Mouse (Mus musculus): ENCODE measurements at regions not wholly inside any gene's neighbourhood (a gene's known extent, or its start where the extent isn't known, plus 50 kb on each side); places are given as distances from the start of the nearest gene placed in this dataset.

DNA sequence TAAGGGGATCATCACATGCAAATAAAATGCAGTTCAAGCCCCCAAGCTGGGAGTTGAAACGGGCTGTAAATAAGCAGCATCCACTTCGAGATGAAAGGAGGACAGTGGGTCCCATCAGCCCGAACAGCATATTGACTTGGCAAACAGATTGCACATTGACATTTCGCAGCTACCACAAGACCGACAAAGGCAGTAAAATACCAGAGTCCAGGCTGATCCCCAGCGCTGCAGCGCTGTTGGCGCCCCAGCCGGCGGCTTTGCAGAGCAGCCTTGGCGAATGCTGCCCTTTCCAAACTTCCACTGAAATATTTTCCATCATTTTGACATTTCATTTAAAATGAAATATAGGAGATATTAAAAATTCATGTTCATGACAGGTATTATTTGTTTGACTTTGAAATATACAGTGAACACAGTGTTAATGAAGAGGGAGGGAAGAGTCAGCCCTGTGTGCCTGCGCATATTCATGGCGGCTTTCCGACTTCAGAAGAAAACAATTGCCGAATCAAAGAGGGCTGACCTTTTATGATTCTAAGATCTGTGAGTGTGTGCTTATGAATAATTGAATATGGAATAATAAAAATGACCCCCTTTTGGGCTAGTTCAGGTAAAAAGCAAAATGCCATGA, 98.4 kb downstream of the Sqor start:
- DNase-seq: no peak

DNA sequence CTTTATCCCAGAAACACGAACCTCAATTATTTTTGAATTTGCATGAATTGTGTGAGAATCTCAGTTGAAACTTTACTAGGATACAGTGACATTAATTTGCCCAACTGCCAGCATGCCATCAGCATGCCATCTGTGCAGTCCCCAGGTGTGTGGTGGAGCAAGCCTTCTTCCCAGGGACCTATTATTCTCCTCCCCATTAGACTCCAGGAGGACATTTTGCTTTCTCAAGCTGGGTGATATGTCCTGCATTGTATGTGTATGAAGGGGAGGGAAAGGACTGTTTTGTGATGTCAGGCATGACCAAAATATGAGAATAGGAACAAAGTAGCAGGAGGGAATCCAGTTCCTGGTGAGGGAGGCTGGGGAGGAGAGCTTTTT, 98.9 kb downstream of the Sqor start:
- DNase-seq: no peak

DNA sequence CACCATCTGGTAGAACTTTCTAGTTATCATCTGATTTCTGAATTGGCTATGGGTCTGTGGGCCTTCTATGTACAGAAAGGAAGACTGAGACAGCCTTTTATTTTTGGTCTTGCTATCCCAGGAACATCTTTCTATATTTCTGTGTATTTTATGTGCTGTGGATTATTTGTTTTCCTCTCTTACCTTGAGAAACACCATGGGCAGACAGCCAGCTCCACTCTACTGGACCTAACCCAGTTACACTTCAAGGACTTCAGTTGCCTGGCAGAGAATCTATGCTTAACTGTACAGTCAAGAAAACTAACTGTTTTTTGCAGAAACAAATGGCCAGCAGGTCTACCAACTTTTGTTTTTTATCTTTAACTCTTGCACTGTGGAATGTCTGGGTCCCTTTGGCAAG, 122.1 kb downstream of the Sqor start:
- no peak for DNase-seq

DNA sequence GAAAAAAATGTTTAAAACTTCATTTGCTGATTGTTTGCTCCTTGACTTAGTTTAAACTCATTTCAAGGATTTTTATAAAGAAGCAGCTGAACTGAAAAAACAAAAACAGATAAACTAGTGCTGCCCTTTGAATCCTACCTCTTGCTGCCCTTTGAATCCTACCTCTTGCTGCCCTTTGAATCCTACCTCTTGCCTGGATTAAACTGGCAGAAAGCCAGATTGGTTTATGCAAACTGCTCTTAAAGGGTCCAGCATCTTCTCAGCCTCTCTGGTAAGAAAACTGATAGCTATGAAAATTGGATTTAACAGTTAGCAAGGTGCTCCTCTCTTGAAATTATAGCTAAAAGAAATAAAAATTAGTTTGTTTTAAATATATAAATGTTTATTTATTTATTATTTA, 122.5 kb downstream of the Sqor start:
- no peak for DNase-seq

DNA sequence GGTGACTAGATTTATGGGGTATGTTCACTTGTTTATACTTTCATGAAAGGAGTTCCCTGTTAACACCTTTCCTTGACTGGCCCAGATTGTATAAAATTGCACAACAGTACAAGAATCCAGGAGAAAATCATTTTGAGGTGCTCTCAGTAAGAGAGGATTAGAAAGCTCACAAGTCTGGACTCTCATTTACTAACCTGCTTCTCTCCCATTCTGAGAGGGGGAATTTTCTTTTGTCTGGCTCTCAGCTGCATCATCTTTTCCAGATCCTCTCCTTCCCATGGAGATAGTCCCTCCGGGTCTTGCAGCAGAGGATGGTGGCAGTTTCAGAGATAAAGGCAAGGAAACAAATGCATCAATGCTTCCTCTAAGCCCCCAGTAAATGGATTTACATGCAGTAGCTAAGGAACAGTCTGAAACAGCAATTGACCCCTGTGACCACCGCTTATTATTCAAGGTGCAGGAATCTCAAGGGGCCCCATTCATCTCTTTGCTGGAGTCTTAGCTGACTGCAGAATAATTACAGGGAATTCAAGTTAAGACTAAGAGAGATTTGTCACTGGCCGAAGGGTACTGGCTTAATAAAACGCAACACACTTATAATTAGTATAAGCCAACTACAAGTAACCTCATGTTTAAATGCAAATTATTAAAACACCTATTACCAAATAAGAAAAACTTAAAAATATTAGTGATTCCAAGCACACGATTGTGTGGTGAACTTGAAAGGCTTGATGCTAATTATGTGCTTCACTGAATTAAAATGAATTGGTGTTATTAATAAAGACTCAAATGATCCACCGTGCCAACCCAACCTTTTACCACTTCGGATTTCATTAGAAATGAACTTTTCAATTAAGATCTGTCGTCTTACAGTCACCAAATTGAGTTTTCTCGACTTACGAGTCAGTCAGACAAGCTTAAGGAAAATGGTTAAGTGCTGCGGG, 140.4 kb downstream of the Sqor start:
- no peak for DNase-seq

DNA sequence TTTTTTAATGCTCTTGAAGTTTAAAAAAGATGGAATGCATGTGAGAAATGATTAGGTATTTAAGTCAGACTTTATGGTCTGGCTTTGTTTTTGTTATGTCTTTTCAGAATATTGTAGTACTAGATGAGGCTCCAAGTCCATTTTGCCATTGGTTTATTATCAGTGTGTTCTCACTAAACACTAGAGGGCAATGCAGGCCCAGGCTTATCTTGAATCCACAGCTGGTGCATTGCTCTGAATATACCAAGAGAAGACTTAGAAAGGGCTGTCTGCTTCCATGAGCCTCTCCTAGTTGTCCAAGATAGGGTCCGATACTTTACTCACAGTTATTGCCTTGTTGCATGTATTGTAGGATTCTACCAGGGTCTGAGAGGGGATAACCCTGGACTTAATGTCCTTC, 151.7 kb downstream of the Sqor start:
- DNase-seq: no peak

DNA sequence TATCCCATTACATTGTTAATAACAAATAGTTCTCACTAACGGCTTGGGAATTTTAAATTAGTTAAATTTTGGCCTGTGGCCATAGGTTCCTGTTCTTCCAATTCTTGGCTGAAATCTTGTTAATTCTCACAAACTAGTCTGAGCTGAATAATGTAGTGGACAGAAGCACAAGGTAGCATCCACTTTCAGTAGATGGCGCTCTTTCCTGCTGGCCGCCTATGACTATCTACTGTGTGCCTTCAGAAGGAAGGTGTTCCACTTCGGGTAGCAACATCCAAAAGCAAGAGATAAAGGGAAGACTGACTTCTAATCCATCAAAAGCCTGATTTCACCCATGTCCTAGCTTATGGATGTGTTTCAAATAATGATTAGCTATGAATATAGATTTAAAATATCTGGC, 172.9 kb downstream of the Sqor start:
- peak; percentile 3 for DNase-seq

DNA sequence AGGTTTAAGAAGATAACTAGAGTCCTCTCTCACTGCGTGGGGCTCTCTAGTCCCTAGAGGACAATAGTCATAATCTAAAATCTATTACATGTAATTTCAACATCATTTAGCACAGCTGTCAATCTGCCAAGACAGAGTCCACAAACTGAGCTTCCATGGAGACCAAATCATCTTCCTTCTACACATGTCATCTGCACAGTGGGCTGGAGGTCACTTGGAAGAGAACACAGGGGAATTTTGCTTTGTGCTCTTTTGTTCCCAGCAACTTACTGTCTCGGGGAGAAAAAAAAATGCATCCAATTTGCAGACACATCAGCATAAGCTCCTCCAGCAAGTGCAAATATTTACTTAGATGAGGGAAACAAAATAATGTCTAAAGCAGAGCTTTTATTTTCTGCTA, 179.8 kb downstream of the Sqor start:
- peak; percentile 2 for DNase-seq

DNA sequence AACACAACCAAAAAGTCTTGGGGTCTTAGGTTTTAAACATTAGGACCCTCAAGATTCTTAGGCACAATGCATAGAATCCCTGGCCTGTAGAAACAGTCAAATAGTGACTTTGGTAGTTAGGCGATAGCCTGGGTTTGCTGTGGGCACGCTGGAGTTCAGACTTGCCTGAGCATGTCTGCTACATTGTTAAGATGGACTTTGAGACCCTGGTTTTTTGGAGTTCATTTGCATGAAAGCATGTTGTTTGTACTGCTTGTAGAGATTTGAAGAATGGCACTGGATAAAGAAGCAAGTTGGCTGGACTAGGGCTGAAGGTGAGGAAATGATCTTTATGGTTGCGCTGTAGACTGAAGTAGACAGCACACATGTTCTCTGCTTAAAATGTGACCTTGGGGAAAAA, 180.9 kb downstream of the Sqor start:
- no peak for DNase-seq

DNA sequence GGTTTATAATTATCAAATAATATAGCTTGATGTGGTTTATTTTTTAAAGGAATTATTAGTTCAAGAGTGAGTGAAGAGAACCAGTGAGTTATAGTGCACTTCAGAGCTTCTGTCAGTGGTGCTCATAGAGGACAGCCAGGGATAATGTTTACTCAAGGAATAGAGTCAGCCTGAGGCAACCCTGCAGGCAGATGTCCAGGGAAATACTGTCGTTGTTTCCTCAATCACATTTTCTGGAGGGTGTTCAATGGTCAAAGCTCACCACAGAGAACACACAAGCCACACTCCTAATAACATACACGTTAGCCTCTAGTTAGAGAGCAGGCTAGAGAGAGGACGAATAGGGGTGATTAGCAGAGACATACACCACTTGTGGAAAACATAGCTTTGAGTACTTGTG, 184.0 kb downstream of the Sqor start:
- no peak for DNase-seq

DNA sequence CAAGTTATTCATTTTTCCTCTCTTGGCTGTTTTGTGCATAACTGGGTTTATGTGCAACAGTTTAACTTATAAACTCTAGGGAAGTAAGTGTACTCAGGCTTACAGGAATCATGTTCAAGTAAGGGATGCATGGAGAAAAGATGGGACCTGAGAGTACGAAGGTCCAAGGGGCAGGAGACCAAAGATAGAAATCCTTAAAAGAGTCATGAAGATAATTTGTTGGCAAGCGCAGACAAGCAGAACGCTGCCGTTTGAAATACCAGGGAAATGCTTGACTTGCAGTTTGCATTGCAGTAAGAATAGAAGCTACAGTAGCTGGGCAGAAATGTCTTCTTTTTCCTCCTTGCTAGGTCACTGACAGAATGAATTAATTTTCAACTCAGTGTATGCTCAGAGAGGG, 196.7 kb downstream of the Sqor start:
- DNase-seq: no peak

DNA sequence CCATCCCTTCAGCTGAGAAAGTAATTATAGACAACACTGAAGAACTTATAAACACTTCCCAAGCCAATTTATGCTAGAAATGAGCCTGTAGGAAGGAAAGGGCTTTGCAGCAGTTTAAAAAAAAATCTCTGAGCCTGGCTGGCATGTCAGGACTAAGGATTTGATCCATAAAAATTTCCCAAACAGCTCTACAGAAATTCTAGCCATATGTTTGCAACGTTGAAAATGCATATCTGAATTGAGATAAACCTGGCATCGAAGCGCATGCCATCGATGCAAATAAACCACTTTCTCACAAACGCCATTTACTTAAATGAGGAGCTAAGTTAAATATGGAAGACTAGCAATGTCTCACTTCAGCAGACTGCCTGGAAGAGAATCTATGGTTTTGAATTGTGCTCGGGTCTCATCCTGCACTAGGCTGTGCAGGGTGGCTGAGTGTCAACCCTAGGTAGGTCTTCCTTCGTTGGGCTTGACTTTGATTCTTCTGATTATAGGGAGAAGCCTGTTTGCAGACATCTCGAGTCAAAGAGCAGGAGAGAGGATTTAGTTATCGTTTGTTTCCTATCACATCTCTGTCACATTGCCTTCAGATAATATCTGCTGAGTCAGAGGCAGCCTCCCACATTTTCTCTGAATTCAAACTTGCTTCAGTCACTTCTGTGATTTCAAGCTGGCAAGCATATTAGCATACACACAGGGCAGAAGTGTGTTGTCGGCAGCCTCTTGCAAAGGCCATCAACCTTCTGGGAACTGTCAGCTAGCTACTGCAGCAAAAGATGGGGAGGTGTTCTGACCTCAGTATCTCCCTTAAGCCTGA, 204.0 kb downstream of the Sqor start:
- no peak for DNase-seq
